Mouse (Mus musculus) midbrain, embryonic 12.5 days (tissue): ENCODE results near the gene Smagp. TPM values are rescaled to one million over a fixed set of nuclear protein-coding genes. Genes with fewer than 3 reads are reported as not detected.

Source experiments
- ATAC-seq: fragments of 200-750 bp; cut with Nextera tagmentation; 2 replicates; pipeline ENCODE4 v1.8.0; 2017; ENCODE audit warnings: low read depth, moderate TSS enrichment, moderate library complexity; ENCODE audit not compliant: low FRiP score
- H3K27ac ChIP-seq: fragments of 300-500 bp; sonication (generic); replicated peaks from 2 replicates; pipeline ENCODE4 v1.5.1; 2016; ENCODE audit warnings: mild to moderate bottlenecking
- H3K27me3 ChIP-seq: fragments of 300-500 bp; sonication (generic); 2 replicates; pipeline ENCODE4 v1.6.1; 2016; ENCODE audit warnings: mild to moderate bottlenecking
- H3K36me3 ChIP-seq: fragments of 300-500 bp; sonication (generic); 2 replicates; pipeline ENCODE4 v1.6.1; 2016
- H3K4me1 ChIP-seq: fragments of 300-500 bp; sonication (generic); 2 replicates; pipeline ENCODE4 v1.6.1; 2016
- H3K4me2 ChIP-seq: fragments of 300-500 bp; sonication (generic); replicated peaks from 2 replicates; pipeline ENCODE4 v1.6.1; 2016; ENCODE audit warnings: mild to moderate bottlenecking, moderate library complexity
- H3K4me3 ChIP-seq: fragments of 300-500 bp; sonication (generic); 2 replicates; pipeline ENCODE4 v1.5.1; 2016; ENCODE audit warnings: mild to moderate bottlenecking
- H3K9ac ChIP-seq: fragments of 300-500 bp; sonication (generic); replicated peaks from 2 replicates; pipeline ENCODE4 v1.6.1; 2016; ENCODE audit warnings: mild to moderate bottlenecking, moderate library complexity
- H3K9me3 ChIP-seq: fragments of 300-500 bp; sonication (generic); 2 replicates; pipeline ENCODE4 v1.6.1; 2016; ENCODE audit warnings: mild to moderate bottlenecking
- WGBS: fragments of 180-500 bp; shearing (Covaris S2); methylation state at CpG from one replicate; pipeline ENCODE4 v1.1.7; 2016; 5-methylcytosine and 5-hydroxymethylcytosine counted together
- polyA plus RNA-seq: library from polyadenylated mRNA; unstranded; fragments of >200 nt; fragmentation: Nextera tagmentation; extraction: Ambion mirVana; gene quantifications from 2 replicates; pipeline ENCODE4 v1.2.1, GENCODE M21; 2016

Gene Smagp
- polyA plus RNA-seq, 1 experiment from 2014 or later = 5.5 TPM

- ATAC-seq = no peak
- no peaks in the 10 kb centered on the region for H3K36me3 ChIP-seq
- H3K4me1 ChIP-seq = peaks cover 6% of the 10 kb centered on the region
- no peak overlapping the region for H3K9ac ChIP-seq
- H3K4me2 ChIP-seq = no peak overlapping the region
- 69% methylated on average over 3 of the region's 3 CpGs for WGBS
- H3K27me3 ChIP-seq = no peaks in the 10 kb centered on the region
- no peaks in the 10 kb centered on the region for H3K9me3 ChIP-seq
- no peak overlapping the region for H3K4me3 ChIP-seq
- no peak overlapping the region for H3K27ac ChIP-seq
Measured at GRCm38 (mm10) chr15:100675486-100675885, 38.7 kb upstream of the Smagp start.

GRCm38 (mm10) chr15:100674566-100674965 lies 37.8 kb upstream of the Smagp start:
- Histone ChIP-seq H3K4me1 (peaks cover 6% of the 10 kb centered on the region; the same call in 1 of the 2 replicates), H3K4me3 (no peak overlapping the region), H3K9me3 (no peaks in the 10 kb centered on the region), H3K27ac (no peak overlapping the region), H3K27me3 (no peaks in the 10 kb centered on the region), H3K36me3 (no peaks in the 10 kb centered on the region), H3K9ac (no peak overlapping the region), H3K4me2 (no peak overlapping the region)
- no peak for ATAC-seq
- WGBS = 88% methylated on average over 10 of the region's 10 CpGs

- peaks cover 6% of the 10 kb centered on the region; the same call in 1 of the 2 replicates for H3K4me1 ChIP-seq
- H3K4me2 ChIP-seq = no peak overlapping the region
- no peak overlapping the region for H3K27ac ChIP-seq
- no peaks in the 10 kb centered on the region for H3K36me3 ChIP-seq
- no peaks in the 10 kb centered on the region for H3K9me3 ChIP-seq
- no peak overlapping the region for H3K4me3 ChIP-seq
- no peak for ATAC-seq
- WGBS = 39% methylated on average over 12 of the region's 12 CpGs
- H3K9ac ChIP-seq = no peak overlapping the region
- H3K27me3 ChIP-seq = no peaks in the 10 kb centered on the region
Measured at GRCm38 (mm10) chr15:100673585-100674391, 37.0 kb upstream of the Smagp start.

- no peak for ATAC-seq
- H3K27ac ChIP-seq = no peak overlapping the region
- H3K4me2 ChIP-seq = no peak overlapping the region
- 77% methylated on average over 5 of the region's 5 CpGs for WGBS
- no peaks in the 10 kb centered on the region for H3K36me3 ChIP-seq
- H3K9me3 ChIP-seq = no peaks in the 10 kb centered on the region
- no peak overlapping the region for H3K9ac ChIP-seq
- H3K27me3 ChIP-seq = no peaks in the 10 kb centered on the region
- peaks cover 12% of the 10 kb centered on the region; the same call in 1 of the 2 replicates for H3K4me1 ChIP-seq
- no peak overlapping the region for H3K4me3 ChIP-seq
Measured at GRCm38 (mm10) chr15:100670833-100671232, 34.1 kb upstream of the Smagp start.

GRCm38 (mm10) chr15:100670004-100670403 lies 33.3 kb upstream of the Smagp start:
- 72% methylated on average over 8 of the region's 8 CpGs for WGBS
- no peak for ATAC-seq
- no peaks in the 10 kb centered on the region for H3K36me3 ChIP-seq

GRCm38 (mm10) chr15:100669337-100669736 lies 32.6 kb upstream of the Smagp start, which contains the start of gene Bin2:
TSS of gene Bin2 (minus strand) at chr15:100669553.
- ATAC-seq = no peak
- H3K36me3 ChIP-seq = no peaks in the 10 kb centered on the region
- no peak within 1 kb of the TSS for H3K27ac ChIP-seq
- no peaks in the 10 kb centered on the region for H3K27me3 ChIP-seq
- WGBS = 91% methylated on average over 20 of the region's 20 CpGs
- H3K9ac ChIP-seq = no peak within 1 kb of the TSS
- no peak within 1 kb of the TSS for H3K4me2 ChIP-seq
- peaks cover 12% of the 10 kb centered on the region; the same call in 1 of the 2 replicates for H3K4me1 ChIP-seq
- H3K4me3 ChIP-seq = no peak within 1 kb of the TSS
- no peaks in the 10 kb centered on the region for H3K9me3 ChIP-seq

More at GRCm38 (mm10) chr15:100670004-100670403, 33.3 kb upstream of the Smagp start:
- H3K9ac ChIP-seq = no peak overlapping the region
- no peaks in the 10 kb centered on the region for H3K27me3 ChIP-seq
- H3K9me3 ChIP-seq = no peaks in the 10 kb centered on the region
- H3K4me3 ChIP-seq = no peak overlapping the region
- no peak overlapping the region for H3K27ac ChIP-seq
- H3K4me2 ChIP-seq = no peak overlapping the region
- H3K4me1 ChIP-seq = peaks cover 12% of the 10 kb centered on the region; the same call in 1 of the 2 replicates

- no peak for ATAC-seq
- no peak overlapping the region for H3K4me2 ChIP-seq
- H3K27ac ChIP-seq = no peak overlapping the region
- WGBS = 88% methylated on average over 5 of the region's 5 CpGs
- H3K4me1 ChIP-seq = peaks cover 6% of the 10 kb centered on the region; the same call in 1 of the 2 replicates
- no peak overlapping the region for H3K4me3 ChIP-seq
- no peak overlapping the region for H3K9ac ChIP-seq
- H3K9me3 ChIP-seq = no peaks in the 10 kb centered on the region
- no peaks in the 10 kb centered on the region for H3K27me3 ChIP-seq
- no peaks in the 10 kb centered on the region for H3K36me3 ChIP-seq
Measured at GRCm38 (mm10) chr15:100667871-100668545, 31.3 kb upstream of the Smagp start.

- no peak overlapping the region for H3K4me2 ChIP-seq
- H3K27me3 ChIP-seq = no peaks in the 10 kb centered on the region
- peaks cover 6% of the 10 kb centered on the region; the same call in 1 of the 2 replicates for H3K4me1 ChIP-seq
- 67% methylated on average over 6 of the region's 6 CpGs for WGBS
- H3K9me3 ChIP-seq = no peaks in the 10 kb centered on the region
- no peak overlapping the region for H3K9ac ChIP-seq
- no peak overlapping the region for H3K27ac ChIP-seq
- no peak for ATAC-seq
- H3K4me3 ChIP-seq = no peak overlapping the region
- H3K36me3 ChIP-seq = no peaks in the 10 kb centered on the region
Measured at GRCm38 (mm10) chr15:100667420-100667819, 30.7 kb upstream of the Smagp start.

GRCm38 (mm10) chr15:100666851-100667250 lies 30.1 kb upstream of the Smagp start:
- Histone ChIP-seq H3K36me3 (no peaks in the 10 kb centered on the region), H3K4me2 (no peak overlapping the region), H3K9me3 (no peaks in the 10 kb centered on the region), H3K4me3 (no peak overlapping the region), H3K9ac (no peak overlapping the region), H3K4me1 (peaks cover 6% of the 10 kb centered on the region; the same call in 1 of the 2 replicates), H3K27ac (no peak overlapping the region), H3K27me3 (no peaks in the 10 kb centered on the region)
- no peak for ATAC-seq
- WGBS = 40% methylated on average over 12 of the region's 12 CpGs

GRCm38 (mm10) chr15:100666219-100666696 lies 29.5 kb upstream of the Smagp start:
- no peaks in the 10 kb centered on the region for H3K9me3 ChIP-seq
- no peak overlapping the region for H3K27ac ChIP-seq
- 12% methylated on average over 7 of the region's 7 CpGs for WGBS
- H3K27me3 ChIP-seq = no peaks in the 10 kb centered on the region
- H3K36me3 ChIP-seq = no peaks in the 10 kb centered on the region
- no peak overlapping the region for H3K4me2 ChIP-seq
- no peak for ATAC-seq
- no peak overlapping the region for H3K4me3 ChIP-seq
- H3K9ac ChIP-seq = no peak overlapping the region
- peaks cover 6% of the 10 kb centered on the region; the same call in 1 of the 2 replicates for H3K4me1 ChIP-seq

GRCm38 (mm10) chr15:100665411-100666218 lies 28.9 kb upstream of the Smagp start:
- H3K4me3 ChIP-seq = no peak overlapping the region
- no peak overlapping the region for H3K4me2 ChIP-seq
- peaks cover 6% of the 10 kb centered on the region; the same call in 1 of the 2 replicates for H3K4me1 ChIP-seq
- no peaks in the 10 kb centered on the region for H3K27me3 ChIP-seq
- H3K9me3 ChIP-seq = no peaks in the 10 kb centered on the region
- WGBS = 44% methylated on average over 9 of the region's 9 CpGs
- no peak overlapping the region for H3K27ac ChIP-seq
- ATAC-seq = no peak
- no peaks in the 10 kb centered on the region for H3K36me3 ChIP-seq
- no peak overlapping the region for H3K9ac ChIP-seq
